Mouse (Mus musculus) MEL-GATA-1-ER (cell line): ENCODE measurements around the gene Tedc2.

Source experiments
- DNase-seq: peaks from one replicate; pipeline ENCODE4 v3.0.0-alpha.2; 2012; ENCODE audit warnings: low read depth; ENCODE audit errors: extremely low read depth

The Tedc2 gene

GRCm38 (mm10) chr17:24193769-24194168 lies 26.9 kb downstream of the Tedc2 start:
- no peak for DNase-seq

- DNase-seq: no peak
These were observed 27.4 kb downstream of the Tedc2 start for GRCm38 (mm10) chr17:24193268-24193667.

GRCm38 (mm10) chr17:24192848-24193247 lies 27.8 kb downstream of the Tedc2 start:
- DNase-seq: no peak

GRCm38 (mm10) chr17:24191481-24191880 lies 29.2 kb downstream of the Tedc2 start:
- DNase-seq: no peak

GRCm38 (mm10) chr17:24190934-24191333 lies 29.7 kb downstream of the Tedc2 start:
- no peak for DNase-seq

GRCm38 (mm10) chr17:24174259-24174658 lies 46.4 kb downstream of the Tedc2 start:
- no peak for DNase-seq

- DNase-seq: peak; percentile 57
These were observed 47.2 kb downstream of the Tedc2 start for GRCm38 (mm10) chr17:24173423-24173822.

GRCm38 (mm10) chr17:24171738-24172137 lies 48.9 kb downstream of the Tedc2 start:
- DNase-seq: no peak

- DNase-seq: peak; percentile 29
These were observed 49.9 kb downstream of the Tedc2 start for GRCm38 (mm10) chr17:24170729-24171128.

GRCm38 (mm10) chr17:24170125-24170524 lies 50.5 kb downstream of the Tedc2 start:
- no peak for DNase-seq

- DNase-seq: peak; percentile 85
These were observed 51.2 kb downstream of the Tedc2 start, which contains the start of gene Atp6v0c for GRCm38 (mm10) chr17:24169317-24170065. Gene Atp6v0c (minus strand): TSS chr17:24169702.

- peak; percentile 53 for DNase-seq
These were observed 51.9 kb downstream of the Tedc2 start for GRCm38 (mm10) chr17:24168590-24169277.

GRCm38 (mm10) chr17:24167891-24168505 lies 52.7 kb downstream of the Tedc2 start:
- DNase-seq: no peak

- DNase-seq: peak; percentile 30
These were observed 53.5 kb downstream of the Tedc2 start for GRCm38 (mm10) chr17:24167120-24167519.
